Mouse (Mus musculus): Measurements from ENCODE around the gene Triap1.

Triap1 gene
- long read RNA-seq, experiment 1, transcript Triap1-201 (2 exons, 1,088 nt) = major isoform, 45 of 46 reads
- long read RNA-seq, experiment 1, partial matches to known transcripts = 0 of 46 reads
- long read RNA-seq, experiment 1, other reads (novel, unspliced or antisense) = 1 of 46 reads
- long read RNA-seq, experiment 2, transcript Triap1-201 (2 exons, 1,088 nt) = major isoform, 48 of 49 reads
- long read RNA-seq, experiment 2, partial matches to known transcripts = 1 of 49 reads
- long read RNA-seq, experiment 2, other reads (novel, unspliced or antisense) = 0 of 49 reads

GRCm38 (mm10) chr5:115340577-115341313, at the start of gene Triap1, which contains the start of gene Gatc:
Gene Triap1 (plus strand): TSS chr5:115341225.
Gene Gatc (minus strand): TSS chr5:115341178.
- intact Hi-C loops (cut with DNase I) = loop anchor here (2.0 to 5.0 kb wide), 2 partner anchors 14 to 58 kb away; partner anchors contain the start of gene Srsf9

DNA sequence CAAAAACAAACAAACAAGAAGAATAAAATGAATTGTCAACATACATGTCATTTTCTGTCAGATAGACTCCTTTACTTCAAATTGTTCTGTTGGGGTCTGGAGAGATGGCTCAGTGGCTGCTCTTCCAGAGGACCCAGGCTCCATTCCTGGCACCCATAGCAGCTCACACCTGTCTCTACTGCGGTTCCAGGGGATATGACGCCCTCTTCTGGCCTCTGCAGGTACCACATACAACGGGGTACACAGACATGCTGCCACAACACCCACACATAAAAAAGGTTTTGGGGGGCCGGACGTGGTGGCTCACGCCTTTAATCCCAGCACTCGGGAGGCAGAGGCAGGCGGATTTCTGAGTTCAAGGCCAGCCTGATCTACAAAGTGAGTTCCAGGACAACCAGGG, 46.9 kb upstream of the Triap1 start:
- intact Hi-C loops (cut with DNase I) = no loop called here

DNA sequence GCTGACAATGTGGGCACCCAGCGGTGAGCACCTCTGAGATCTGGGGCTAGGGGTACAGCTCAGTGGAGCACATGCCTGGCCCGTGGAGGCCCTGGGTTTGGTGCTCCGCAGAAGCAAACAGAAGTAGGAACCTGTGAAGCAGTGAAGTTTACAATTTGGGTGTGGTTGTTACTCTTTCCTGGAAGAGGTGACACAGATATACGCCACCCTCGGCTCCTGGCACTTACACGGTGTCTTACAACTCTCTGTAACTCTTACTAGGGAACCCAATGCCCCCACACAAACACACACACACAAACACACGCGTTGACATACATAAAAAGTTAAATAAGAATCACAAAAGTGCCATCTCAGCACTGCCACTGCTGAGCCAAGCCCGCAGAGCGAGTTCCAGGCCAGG, 44.7 kb upstream of the Triap1 start:
- intact Hi-C loops (cut with DNase I) = no loop called here

DNA sequence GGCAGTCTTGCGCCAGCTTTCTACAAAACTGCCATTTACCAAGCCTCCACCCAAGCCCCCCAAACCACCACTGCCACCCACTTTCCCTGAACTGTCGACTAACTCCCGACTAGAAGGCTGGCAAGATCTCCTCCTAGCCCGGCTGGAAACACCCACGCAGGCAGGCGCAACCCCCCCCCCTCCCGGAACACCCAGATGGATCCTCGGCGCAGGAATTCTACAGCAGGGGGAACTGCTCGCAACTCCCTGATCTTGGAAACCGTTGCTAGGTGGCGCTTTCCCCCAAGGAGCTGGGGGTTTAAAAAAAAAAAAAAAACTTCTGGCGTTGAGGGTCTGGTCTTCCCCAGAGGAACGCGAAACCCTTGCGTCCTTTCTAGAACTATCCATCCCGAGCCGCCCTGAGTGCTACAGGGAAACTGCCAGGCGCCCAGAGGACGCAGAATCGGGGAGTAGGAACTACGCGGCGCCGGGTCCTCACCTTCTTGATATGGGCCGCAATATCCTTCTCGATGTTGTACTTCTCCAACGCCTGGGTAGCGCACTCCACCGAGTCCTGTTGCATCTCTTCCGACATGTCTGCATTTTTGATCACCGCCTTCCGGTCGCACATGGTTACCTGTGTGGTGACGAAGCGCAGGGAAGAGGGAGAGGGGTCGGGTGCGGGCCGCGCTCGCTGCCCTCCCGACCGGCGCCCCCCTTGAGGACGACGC, 40.8 kb upstream of the Triap1 start:
- intact Hi-C loops (cut with DNase I) = loop anchor here (5.0 kb wide), 1 partner anchor 37 kb away; no protein-coding TSS in a partner anchor

- intact Hi-C loops (cut with DNase I) = loop anchor here (5.0 kb wide), 1 partner anchor 36 kb away; no protein-coding TSS in a partner anchor
These were observed 40.0 kb upstream of the Triap1 start, which contains the start of gene Dynll1 for GRCm38 (mm10) chr5:115300792-115301614. Gene Dynll1 (minus strand): TSS chr5:115300999.

GRCm38 (mm10) chr5:115301615-115302014, 39.4 kb upstream of the Triap1 start:
- intact Hi-C loops (cut with DNase I) = loop anchor here (5.0 kb wide), 1 partner anchor 36 kb away; no protein-coding TSS in a partner anchor

- intact Hi-C loops (cut with DNase I) = loop anchor here (5.0 kb wide), 1 partner anchor 35 kb away; no protein-coding TSS in a partner anchor
These were observed 38.8 kb upstream of the Triap1 start for GRCm38 (mm10) chr5:115302190-115302589.

DNA sequence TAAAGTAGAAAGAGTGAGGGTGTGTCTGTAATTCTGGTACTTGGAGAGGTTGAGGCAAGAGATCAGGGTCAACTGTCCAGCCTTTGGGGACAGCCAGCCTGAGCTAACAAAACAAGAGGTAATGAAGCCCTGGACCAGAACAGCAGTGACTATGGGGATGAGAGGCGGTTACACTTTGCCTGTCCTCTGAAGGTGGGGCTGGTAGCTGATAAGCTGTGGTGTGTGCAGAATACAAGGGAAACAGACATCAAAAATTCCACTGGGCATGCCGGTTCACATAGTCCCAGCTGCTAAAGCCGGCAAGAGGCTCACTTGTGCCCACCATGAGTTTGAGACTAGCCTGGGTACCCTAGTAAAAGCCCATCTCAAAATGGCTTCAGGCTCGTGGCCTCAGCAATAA, 28.7 kb upstream of the Triap1 start:
- intact Hi-C loops (cut with DNase I) = no loop called here

GRCm38 (mm10) chr5:115312816-115313667, 28.0 kb upstream of the Triap1 start:
- intact Hi-C loops (cut with DNase I) = no loop called here

- intact Hi-C loops (cut with DNase I) = no loop called here
These were observed 27.4 kb upstream of the Triap1 start for GRCm38 (mm10) chr5:115313668-115313943.

DNA sequence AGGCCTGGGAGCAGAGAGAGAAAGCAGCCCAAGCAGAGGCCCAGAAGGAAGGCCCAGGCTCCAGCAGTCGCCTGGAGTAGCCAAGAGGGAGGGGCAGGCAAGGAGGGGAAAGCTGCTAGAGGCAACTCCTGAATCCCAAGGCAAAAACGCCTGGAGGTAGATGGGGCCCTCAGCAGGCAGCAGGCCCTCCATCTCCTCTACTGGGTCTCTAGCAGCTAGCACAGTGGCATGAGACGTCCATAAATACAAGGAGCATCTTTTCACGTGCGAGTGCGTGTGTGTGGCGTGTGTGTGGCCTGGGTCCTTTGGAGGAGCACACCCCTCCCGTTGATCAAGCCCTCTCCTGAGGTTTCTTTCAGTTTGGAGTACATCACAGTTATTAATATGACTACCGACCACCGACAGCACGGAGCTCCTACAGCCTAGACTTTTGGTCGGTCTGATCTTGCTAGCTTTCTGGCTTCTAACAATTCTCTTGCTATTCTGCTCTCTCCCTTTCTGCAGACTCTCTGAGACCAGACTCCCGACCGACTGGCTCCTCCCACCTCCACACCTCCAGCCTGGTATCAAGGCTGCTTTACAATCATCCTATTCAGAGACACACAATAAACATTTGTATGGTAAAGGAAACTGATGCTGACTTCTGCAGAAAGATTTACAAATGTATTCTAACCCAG, 23.9 kb upstream of the Triap1 start:
- intact Hi-C loops (cut with DNase I) = no loop called here

GRCm38 (mm10) chr5:115317645-115318328, 23.2 kb upstream of the Triap1 start:
- intact Hi-C loops (cut with DNase I) = no loop called here

DNA sequence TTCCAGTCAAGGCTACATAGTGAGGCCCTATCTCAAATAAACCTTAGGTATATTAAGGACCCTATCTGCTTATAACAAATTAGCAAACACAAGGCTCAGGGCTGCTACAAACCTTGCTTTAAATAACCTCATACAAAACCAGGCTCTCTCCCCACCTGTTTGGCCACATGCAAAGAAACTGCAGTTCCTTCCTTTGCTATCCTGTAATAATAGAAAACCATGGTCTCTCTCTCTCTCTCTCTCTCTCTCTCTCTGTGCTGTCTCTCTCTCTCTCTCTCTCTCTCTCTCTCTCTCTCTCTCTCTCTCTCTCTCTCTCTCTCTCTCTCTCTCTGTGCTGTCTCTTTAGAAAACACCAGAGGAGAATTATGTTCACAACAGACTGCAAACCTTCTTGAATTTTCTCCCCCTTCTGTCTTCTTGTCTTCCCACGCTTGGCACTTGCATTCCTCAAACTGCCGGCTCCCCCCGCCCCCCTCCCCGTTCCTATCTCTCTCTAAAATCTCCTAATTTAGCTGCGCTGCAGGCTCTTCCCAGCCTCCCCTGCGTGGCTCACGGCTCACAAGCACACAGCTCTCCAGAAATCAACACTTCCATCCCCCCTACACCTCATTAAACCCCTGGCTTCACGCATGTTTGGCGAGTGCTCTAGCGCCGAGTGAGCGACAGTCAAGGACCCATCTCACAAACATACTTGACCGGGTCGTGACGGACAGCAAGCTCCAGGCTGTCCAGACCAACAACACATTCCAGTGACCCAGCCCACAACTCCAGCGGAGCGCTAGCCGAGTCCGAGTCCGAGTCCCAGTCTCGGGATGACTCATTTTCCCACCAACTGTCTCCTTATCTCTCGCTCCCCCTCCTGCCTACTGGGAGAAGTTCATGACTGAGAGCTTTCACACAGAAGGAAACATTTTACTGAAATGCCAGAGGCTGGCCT, 21.8 kb upstream of the Triap1 start:
- intact Hi-C loops (cut with DNase I) = no loop called here

DNA sequence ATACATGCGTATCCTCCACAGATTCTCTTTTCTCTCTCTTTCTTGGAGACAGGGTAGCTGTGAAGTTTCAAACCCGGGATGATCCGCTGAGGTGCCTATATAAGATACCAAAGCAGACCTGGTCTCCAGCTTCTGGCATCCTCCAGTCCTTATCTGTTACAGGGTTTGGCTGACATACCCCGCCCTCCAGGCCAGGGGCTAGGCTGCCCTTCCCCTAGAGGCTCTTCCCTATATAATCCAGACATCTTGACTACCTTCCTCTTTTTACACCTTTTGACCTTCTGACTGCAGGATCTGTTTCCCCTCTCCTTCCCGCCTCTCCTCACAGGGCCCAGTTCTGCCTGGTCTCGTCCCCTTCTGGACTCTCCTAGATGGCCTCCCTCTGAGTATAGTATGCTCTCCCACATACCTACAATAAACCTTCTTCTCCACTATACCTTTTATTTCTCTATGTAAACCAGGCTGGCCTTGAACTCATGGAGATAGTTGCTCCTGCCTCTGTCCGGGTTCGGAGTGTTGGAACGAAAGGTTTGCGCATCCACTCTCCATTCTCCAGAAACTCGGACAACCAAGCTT, 14.7 kb upstream of the Triap1 start:
- intact Hi-C loops (cut with DNase I) = loop anchor here (2.0 kb wide), 1 partner anchor 14 kb away; the partner anchor contains the start of genes Gatc and Triap1

DNA sequence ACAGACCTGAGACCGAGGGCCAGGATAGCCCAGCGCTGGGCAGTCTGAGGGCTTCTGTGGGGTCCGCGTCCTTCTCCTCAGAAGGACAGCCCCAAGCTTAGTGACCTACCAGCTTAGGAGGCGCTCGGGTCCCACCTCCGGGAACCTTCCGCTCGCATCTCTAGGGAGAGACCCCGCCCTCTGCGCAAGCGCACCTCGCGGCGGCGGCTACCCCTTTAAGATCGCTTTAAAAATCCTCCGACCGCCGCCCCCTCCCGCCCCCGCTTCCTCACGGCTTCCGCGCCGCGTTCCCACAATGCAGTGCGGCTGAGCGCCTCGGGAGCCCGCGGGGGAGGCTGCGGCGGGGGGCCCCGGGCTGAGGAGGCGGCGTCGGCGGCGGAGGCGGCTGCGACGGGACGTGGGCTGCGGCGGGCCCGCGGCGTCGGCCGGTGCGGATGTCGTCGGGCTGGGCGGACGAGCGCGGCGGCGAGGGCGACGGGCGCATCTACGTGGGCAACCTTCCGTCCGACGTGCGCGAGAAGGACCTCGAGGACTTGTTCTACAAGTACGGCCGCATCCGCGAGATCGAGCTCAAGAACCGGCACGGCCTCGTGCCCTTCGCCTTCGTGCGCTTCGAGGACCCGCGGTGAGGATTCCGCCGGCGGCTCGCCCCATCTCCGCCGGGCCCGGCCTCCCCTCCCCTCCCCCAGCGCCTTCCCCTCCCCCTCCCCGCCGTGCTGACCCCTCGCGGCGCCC, 14.0 kb upstream of the Triap1 start, which contains the start of gene Srsf9:
Gene Srsf9 (plus strand): TSS at position 303 of the 735 bp plus-strand sequence.
- intact Hi-C loops (cut with DNase I) = loop anchor here (2.0 kb wide), 1 partner anchor 14 kb away; the partner anchor contains the start of genes Gatc and Triap1

Measured in adrenal gland (tissue).